ENCODE assay signal across 16 mouse cellular contexts in the genomic region with DNA sequence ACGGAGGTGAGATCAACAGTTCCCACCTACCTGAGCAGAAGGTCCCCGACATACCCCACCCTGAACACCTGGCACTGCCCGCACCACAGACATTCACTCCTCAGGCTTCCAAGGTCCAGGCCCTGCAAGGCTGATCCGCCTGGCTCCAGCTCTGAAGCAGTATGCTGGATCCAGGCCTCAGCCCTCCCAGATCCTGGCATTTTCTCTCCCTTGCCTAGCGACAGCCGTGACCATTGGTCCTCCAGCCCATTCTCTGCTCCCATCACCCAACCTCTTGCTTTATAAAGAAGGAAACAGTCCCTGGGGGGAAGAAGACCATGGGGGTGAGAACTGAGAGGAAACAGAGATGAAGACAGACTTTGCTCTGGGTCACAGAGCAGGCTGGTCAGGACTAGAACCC. TPM values are rescaled to one million over a fixed set of nuclear protein-coding genes. Genes with fewer than 3 reads are reported as not detected.
A peak's percentile ranks its signal among the peaks of the same experiment; 100 is the strongest.
DNase-seq lines count a peak whose midpoint lies in the region; ATAC-seq and TF ChIP-seq lines count a peak whose summit lies in the region.
"Had no signal": no experiment of that assay in that cellular context is flagged by ENCODE, and none has a peak within 500 bp of the region (broad histone marks: within the 10 kb centered on the region; RNA-seq: fewer than 3 reads in every experiment).

No protein-coding gene starts in this region.

- H3K27ac ChIP-seq in kidney, adult 2 months (ENCODE audit: insufficient read depth, low read depth, low read length), result peak overlapping the region; percentile 12; the same call in 1 of the 2 replicates
- no peak overlapping the region for H3K27ac ChIP-seq in kidney, embryonic 15.5 days
- H3K27ac ChIP-seq in midbrain, postnatal 0 days (ENCODE audit: low read depth, low read length), result peak overlapping the region; percentile 47; the same call in 1 of the 2 replicates
- H3K27ac ChIP-seq: heart, adult 2 months; limb, embryonic 15.5 days; stomach, embryonic 15.5 days had no signal

- H3K36me3 ChIP-seq in kidney, adult 2 months (ENCODE audit: control insufficient read depth, insufficient read depth, low read length), result no peaks in the 10 kb centered on the region
- H3K36me3 ChIP-seq in kidney, embryonic 15.5 days, result no peaks in the 10 kb centered on the region
- no peaks in the 10 kb centered on the region for H3K36me3 ChIP-seq in midbrain, postnatal 0 days (ENCODE audit: insufficient read depth, low read length)
- H3K36me3 ChIP-seq: limb, embryonic 15.5 days; stomach, embryonic 15.5 days had no signal

- WGBS in kidney, adult 2 months, result 78% methylated on average over 6 of the region's 6 CpGs
- 90% methylated on average over 6 of the region's 6 CpGs for WGBS in kidney, embryonic 15.5 days
- 74% methylated on average over 6 of the region's 6 CpGs for WGBS in midbrain, postnatal 0 days

- H3K27me3 ChIP-seq in kidney, adult 2 months (replicated peaks; ENCODE audit: control insufficient read depth, insufficient read depth, low read length), result no peaks in the 10 kb centered on the region
- no peaks in the 10 kb centered on the region for H3K27me3 ChIP-seq in kidney, embryonic 15.5 days
- no peaks in the 10 kb centered on the region for H3K27me3 ChIP-seq in midbrain, postnatal 0 days (ENCODE audit: insufficient read depth, low read length)
- H3K27me3 ChIP-seq: limb, embryonic 15.5 days; Patski; stomach, embryonic 15.5 days had no signal

- no peak overlapping the region for H3K4me2 ChIP-seq in kidney, embryonic 15.5 days
- H3K4me2 ChIP-seq in midbrain, postnatal 0 days (ENCODE audit: low read depth, low read length, poor library complexity, severe bottlenecking), result no peak overlapping the region
- H3K4me2 ChIP-seq: limb, embryonic 15.5 days; lung, embryonic 14.5 days; stomach, embryonic 15.5 days had no signal

- no peak overlapping the region for H3K4me3 ChIP-seq in kidney, adult 2 months (ENCODE audit: insufficient read depth, low read depth, low read length)
- H3K4me3 ChIP-seq in kidney, embryonic 15.5 days (replicated peaks), result no peak overlapping the region
- H3K4me3 ChIP-seq in midbrain, postnatal 0 days (ENCODE audit: low read depth, low read length), result no peak overlapping the region
- H3K4me3 ChIP-seq: heart, adult 2 months; limb, embryonic 15.5 days; stomach, embryonic 15.5 days had no signal

- DNase-seq in cerebellum, adult 18-20 months, result peak; percentile 41 to 48
- peak; percentile 23 for DNase-seq in kidney, adult 2 months
- peak; percentile 40 to 50 for DNase-seq in cerebellum, postnatal 10 days
- DNase-seq in midbrain, postnatal 0 days (ENCODE audit: low spot score), result peak; percentile 53
- DNase-seq in urinary bladder, postnatal 36 days (ENCODE audit: low spot score in 2 of 2), result no peak
- DNase-seq in adrenal gland, adult 2 months, result no peak
- DNase-seq: embryo, embryonic 11 days; heart, adult 2 months; heart, postnatal 10 days; kidney, adult 11 months; lung, embryonic 14.5 days had no signal

- H3K4me1 ChIP-seq in kidney, adult 2 months (ENCODE audit: control insufficient read depth, insufficient read depth, low read length), result peaks cover 4% of the 10 kb centered on the region; the same call in 1 of the 2 replicates
- H3K4me1 ChIP-seq in kidney, embryonic 15.5 days, result peaks cover 50% of the 10 kb centered on the region
- no peaks in the 10 kb centered on the region for H3K4me1 ChIP-seq in midbrain, postnatal 0 days (ENCODE audit: insufficient read depth, low read length)

- no peak for TF ChIP-seq CTCF in kidney, adult 2 months (conservative IDR thresholded peaks at IDR 0.05; ENCODE audit: insufficient read depth, insufficient read length, low read depth, low read length)
- no peak for TF ChIP-seq CTCF in midbrain, postnatal 0 days (IDR thresholded peaks at IDR 0.05)

- no peaks in the 10 kb centered on the region for H3K9me3 ChIP-seq in kidney, embryonic 15.5 days (replicated peaks)
- H3K9me3 ChIP-seq in midbrain, postnatal 0 days (ENCODE audit: low read length), result no peaks in the 10 kb centered on the region
- H3K9me3 ChIP-seq: limb, embryonic 15.5 days; stomach, embryonic 15.5 days had no signal

- no peak overlapping the region for H3K9ac ChIP-seq in kidney, embryonic 15.5 days
- H3K9ac ChIP-seq in midbrain, postnatal 0 days (replicated peaks; ENCODE audit: low read length, poor library complexity, severe bottlenecking), result no peak overlapping the region
- H3K9ac ChIP-seq: limb, embryonic 15.5 days; lung, embryonic 14.5 days; stomach, embryonic 15.5 days had no signal

- TF ChIP-seq POLR2A in kidney, adult 2 months (IDR thresholded peaks at IDR 0.05; ENCODE audit: low read depth, low read length), result no peak

- no peak for ATAC-seq in cerebellum, adult (ENCODE audit: insufficient number of reproducible peaks, low FRiP score, low TSS enrichment)
- ATAC-seq in kidney, embryonic 15.5 days (replicated peaks; ENCODE audit: low FRiP score), result no peak
- no peak for ATAC-seq in midbrain, postnatal 0 days (ENCODE audit: low FRiP score)
- ATAC-seq: Patski had no signal

RNA-seq across cellular contexts. Expression of a gene that starts 37.0 kb away (rescaled TPM):
- 38.8 and 52.7 TPM in 2 replicates for polyA plus RNA-seq in kidney, adult 2 months (2012; rRNA removed)
- polyA plus RNA-seq in kidney, embryonic 15.5 days (2015; fragmentation: Nextera tagmentation; extraction: Ambion mirVana), result 52.5 and 53.5 TPM in 2 replicates
- total RNA-seq in midbrain, postnatal 0 days (2014; rRNA removed), result 13.8 and 20.2 TPM in 2 replicates
- 17.0 and 19.0 TPM in 2 replicates for polyA plus RNA-seq in midbrain, postnatal 0 days (2015; fragmentation: Nextera tagmentation; extraction: Ambion mirVana)
- 10 to 100 TPM; 14.4 to 22.5 TPM for total RNA-seq in adrenal gland, adult 2 months (2021)
- 66.3 and 71.2 TPM in 2 replicates for polyA plus RNA-seq in adrenal gland, adult 2 months (2012; rRNA removed)

RNA-seq across cellular contexts. Expression of a gene that starts 50.3 kb away (rescaled TPM):
- polyA plus RNA-seq in kidney, adult 2 months (2012; rRNA removed), result 9.6 and 10.3 TPM in 2 replicates
- 12.8 and 16.3 TPM in 2 replicates for polyA plus RNA-seq in kidney, embryonic 15.5 days (2015; fragmentation: Nextera tagmentation; extraction: Ambion mirVana)
- 101 and 114 TPM in 2 replicates for total RNA-seq in midbrain, postnatal 0 days (2014; rRNA removed)
- polyA plus RNA-seq in midbrain, postnatal 0 days (2015; fragmentation: Nextera tagmentation; extraction: Ambion mirVana), result 208 and 217 TPM in 2 replicates
- 1 to 10 TPM; 4.1 to 5.6 TPM for total RNA-seq in adrenal gland, adult 2 months (2021)
- polyA plus RNA-seq in adrenal gland, adult 2 months (2012; rRNA removed), result 5.6 and 7.4 TPM in 2 replicates

RNA-seq across cellular contexts. Expression of a gene that starts 58.2 kb away (rescaled TPM):
- 0.58 TPM in 1 of 2 replicates, not detected in the other for polyA plus RNA-seq in kidney, adult 2 months (2012; rRNA removed)
- polyA plus RNA-seq in kidney, embryonic 15.5 days (2015; fragmentation: Nextera tagmentation; extraction: Ambion mirVana), result 0.06 TPM in 1 of 2 replicates, not detected in the other
- total RNA-seq in midbrain, postnatal 0 days (2014; rRNA removed), result not detected in 2 replicates
- polyA plus RNA-seq in midbrain, postnatal 0 days (2015; fragmentation: Nextera tagmentation; extraction: Ambion mirVana), result 0.06 TPM in 1 of 2 replicates, not detected in the other
- 10 to 100 TPM; 21.8 to 64.4 TPM for total RNA-seq in adrenal gland, adult 2 months (2021)
- polyA plus RNA-seq in adrenal gland, adult 2 months (2012; rRNA removed), result 146 and 235 TPM in 2 replicates
- total RNA-seq: heart, adult 2 months; heart, postnatal 10 days had no signal
- polyA plus RNA-seq: heart, adult 2 months; limb, embryonic 15.5 days had no signal

Comparison
In these comparisons a context has a peak if more than half of its experiments do, and no peak if none do; other contexts are left out.
1. DNase-seq: peak in cerebellum, adult 18-20 months (2 of 2), kidney, adult 2 months (single experiment), cerebellum, postnatal 10 days (2 of 2) and midbrain, postnatal 0 days (single experiment); none in urinary bladder, postnatal 36 days (0 of 2) and adrenal gland, adult 2 months (single experiment).
2. RNA of a gene that starts 50.3 kb away (polyA plus RNA-seq): 208 to 217 TPM in midbrain, postnatal 0 days; 12.8 to 16.3 TPM in kidney, embryonic 15.5 days, 9.6 to 10.3 TPM in kidney, adult 2 months and 5.6 to 7.4 TPM in adrenal gland, adult 2 months; every median in the first group is over 10 times any median in the second.
3. RNA of a gene that starts 58.2 kb away (polyA plus RNA-seq): 146 to 235 TPM in adrenal gland, adult 2 months; 0.06 TPM in kidney, embryonic 15.5 days, 0.06 TPM in midbrain, postnatal 0 days and 0.58 TPM in kidney, adult 2 months; every median in the first group is over 10 times any median in the second.